Mouse (Mus musculus): ENCODE measurements around the gene Golga4. TPM values are rescaled to one million over a fixed set of nuclear protein-coding genes. Genes with fewer than 3 reads are reported as not detected.
A peak's percentile ranks its signal among the peaks of the same experiment; 100 is the strongest.

Gene Golga4
- polyA plus RNA-seq, 1 experiment from 2014 or later = 55.1 TPM

DNA sequence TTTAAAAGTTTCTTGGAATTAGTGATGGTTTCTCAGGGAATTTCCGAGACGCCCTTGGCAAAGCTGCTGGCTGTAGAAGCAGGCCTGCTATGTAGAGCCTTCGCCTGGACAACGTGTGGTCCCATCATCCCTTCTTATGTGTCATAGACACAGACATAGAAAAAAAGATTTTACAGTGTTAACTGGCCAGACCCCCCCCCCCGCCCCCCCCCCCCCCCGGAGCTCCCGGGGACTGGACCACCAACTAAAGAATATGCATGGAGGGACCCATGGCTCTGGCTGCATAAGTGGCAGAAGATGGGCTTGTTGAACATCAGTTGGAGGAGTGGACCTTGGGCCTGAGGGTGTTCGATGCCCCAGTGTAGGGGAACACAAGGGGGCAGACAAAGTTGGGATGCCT is 11.6 kb downstream of the Golga4 start:
- Histone ChIP-seq H3K36me3 (ENCODE audit: insufficient read depth, low read length) (peaks cover 15% of the 10 kb centered on the region), H3K27me3 (ENCODE audit: insufficient read depth, low read length) (no peaks in the 10 kb centered on the region), H3K9me3 (ENCODE audit: low read length) (no peaks in the 10 kb centered on the region), H3K4me3 (ENCODE audit: low read length) (no peak overlapping the region), H3K27ac (ENCODE audit: low read length) (no peak overlapping the region), H3K4me1 (ENCODE audit: insufficient read depth, low read length) (peaks cover 34% of the 10 kb centered on the region), H3K9ac (replicated peaks; ENCODE audit: low read length) (no peak overlapping the region), H3K4me2 (replicated peaks; ENCODE audit: low read depth, low read length) (no peak overlapping the region)
- ATAC-seq (ENCODE audit: low FRiP score, low TSS enrichment) = no peak
- WGBS = 85% methylated on average over 5 of the region's 8 CpGs

DNA sequence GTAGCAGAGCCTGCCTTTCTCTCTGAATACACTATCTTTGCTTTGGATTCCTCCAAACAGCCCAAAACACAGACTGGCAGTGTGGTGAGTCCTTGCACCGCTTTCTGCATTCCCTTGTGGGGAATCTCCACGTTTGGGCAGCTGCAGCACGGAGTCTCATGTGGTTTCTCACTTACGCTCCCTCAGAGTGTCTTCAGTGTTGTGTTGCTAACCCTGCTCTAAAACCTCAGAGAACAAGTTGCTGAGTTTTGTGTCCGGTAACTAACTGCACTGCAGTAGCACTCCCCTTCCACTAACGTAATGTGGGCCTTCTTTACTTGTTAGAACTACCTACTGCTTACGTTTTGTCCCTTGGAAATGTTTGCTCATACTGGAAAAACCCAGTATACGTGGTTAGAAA is 13.0 kb downstream of the Golga4 start:
- H3K9me3 ChIP-seq (ENCODE audit: low read length) = no peaks in the 10 kb centered on the region
- no peak overlapping the region for H3K4me2 ChIP-seq (replicated peaks; ENCODE audit: low read depth, low read length)
- H3K4me3 ChIP-seq (ENCODE audit: low read length) = no peak overlapping the region
- no peak overlapping the region for H3K27ac ChIP-seq (ENCODE audit: low read length)
- H3K27me3 ChIP-seq (ENCODE audit: insufficient read depth, low read length) = no peaks in the 10 kb centered on the region
- peaks cover 24% of the 10 kb centered on the region for H3K36me3 ChIP-seq (ENCODE audit: insufficient read depth, low read length)
- no peak overlapping the region for H3K9ac ChIP-seq (replicated peaks; ENCODE audit: low read length)
- WGBS = 69% methylated on average over 8 of the region's 8 CpGs
- H3K4me1 ChIP-seq (ENCODE audit: insufficient read depth, low read length) = peaks cover 26% of the 10 kb centered on the region
- no peak for ATAC-seq (ENCODE audit: low FRiP score, low TSS enrichment)

DNA sequence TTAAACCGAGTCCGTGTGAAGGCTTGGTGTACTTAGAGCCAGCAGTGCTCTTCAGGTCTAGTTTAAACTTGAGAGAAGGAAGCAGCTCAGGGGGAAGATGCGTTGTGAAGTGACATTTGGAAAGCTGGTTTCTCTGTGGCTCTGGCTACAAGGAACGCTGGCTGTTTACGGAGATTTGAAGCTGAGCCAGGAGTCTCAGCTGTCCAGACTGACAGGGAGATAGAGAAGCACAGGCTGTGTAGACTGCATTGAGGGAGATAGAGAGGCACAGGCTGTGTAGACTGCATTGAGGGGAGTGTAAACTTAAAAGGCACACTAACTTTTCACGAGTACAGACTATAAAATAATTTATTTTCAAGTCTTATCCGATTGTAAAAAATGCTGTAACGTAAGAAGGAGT is 13.9 kb downstream of the Golga4 start:
- no peak for ATAC-seq (ENCODE audit: low FRiP score, low TSS enrichment)
- no peak overlapping the region for H3K4me3 ChIP-seq (ENCODE audit: low read length)
- H3K36me3 ChIP-seq (ENCODE audit: insufficient read depth, low read length) = peaks cover 26% of the 10 kb centered on the region
- no peaks in the 10 kb centered on the region for H3K9me3 ChIP-seq (ENCODE audit: low read length)
- 0 out of 2 replicates have a peak overlapping the region, but pooled peaks have one; percentile 3 for H3K9ac ChIP-seq (replicated peaks; ENCODE audit: low read length)
- no peaks in the 10 kb centered on the region for H3K27me3 ChIP-seq (ENCODE audit: insufficient read depth, low read length)
- peaks cover 26% of the 10 kb centered on the region for H3K4me1 ChIP-seq (ENCODE audit: insufficient read depth, low read length)
- WGBS = 34% methylated on average over 8 of the region's 8 CpGs
- H3K27ac ChIP-seq (ENCODE audit: low read length) = peak overlapping the region; percentile 6; the same call in 1 of the 2 replicates
- H3K4me2 ChIP-seq (replicated peaks; ENCODE audit: low read depth, low read length) = no peak overlapping the region

DNA sequence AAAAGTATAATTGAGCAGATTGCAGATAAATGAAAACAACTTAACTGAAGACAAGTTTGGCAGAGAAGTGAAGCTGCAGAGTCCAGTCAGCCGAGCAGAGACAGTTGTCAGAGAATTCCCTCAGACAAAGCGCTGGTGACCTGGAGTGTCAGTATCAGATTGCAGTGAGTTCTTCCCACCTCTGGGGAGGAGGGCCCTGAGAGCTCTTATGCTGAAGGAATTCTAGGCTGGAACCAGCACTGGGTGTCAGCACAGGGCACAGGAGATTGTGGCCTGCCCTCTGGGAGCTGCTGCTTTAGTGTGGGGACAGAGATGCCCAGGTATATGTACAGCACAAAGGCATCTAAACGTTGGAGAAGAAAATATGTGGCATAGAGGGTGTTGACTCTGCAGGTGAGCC is 14.8 kb downstream of the Golga4 start:
- no peak overlapping the region for H3K9ac ChIP-seq (replicated peaks; ENCODE audit: low read length)
- peaks cover 26% of the 10 kb centered on the region for H3K4me1 ChIP-seq (ENCODE audit: insufficient read depth, low read length)
- H3K27ac ChIP-seq (ENCODE audit: low read length) = no peak overlapping the region
- peak; percentile 65 for ATAC-seq (ENCODE audit: low FRiP score, low TSS enrichment)
- H3K27me3 ChIP-seq (ENCODE audit: insufficient read depth, low read length) = no peaks in the 10 kb centered on the region
- no peak overlapping the region for H3K4me3 ChIP-seq (ENCODE audit: low read length)
- peaks cover 27% of the 10 kb centered on the region for H3K36me3 ChIP-seq (ENCODE audit: insufficient read depth, low read length)
- WGBS = 22% methylated on average over 3 of the region's 3 CpGs
- no peaks in the 10 kb centered on the region for H3K9me3 ChIP-seq (ENCODE audit: low read length)
- H3K4me2 ChIP-seq (replicated peaks; ENCODE audit: low read depth, low read length) = no peak overlapping the region

DNA sequence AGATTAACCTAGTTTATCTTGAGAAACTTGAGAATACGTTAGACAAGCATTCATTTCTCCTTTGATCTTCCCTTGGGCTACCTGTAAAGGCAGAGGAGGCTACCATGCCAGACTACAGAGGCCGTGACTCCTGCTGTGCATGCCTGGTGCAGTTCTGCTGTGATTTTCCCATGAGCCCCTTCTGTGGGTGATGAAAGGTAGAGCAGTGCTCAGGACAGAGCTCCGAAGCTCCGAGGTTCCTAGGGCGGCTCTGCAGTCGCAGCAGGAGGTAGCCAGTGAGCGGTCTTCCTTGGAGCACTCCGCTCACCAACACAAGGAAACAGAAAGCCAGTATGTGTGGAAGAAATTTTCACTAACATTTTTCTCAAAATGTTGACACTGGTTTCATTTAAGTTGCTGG is 15.6 kb downstream of the Golga4 start:
- H3K36me3 ChIP-seq (ENCODE audit: insufficient read depth, low read length) = peaks cover 32% of the 10 kb centered on the region
- H3K9me3 ChIP-seq (ENCODE audit: low read length) = no peaks in the 10 kb centered on the region
- 85% methylated on average over 8 of the region's 8 CpGs for WGBS
- no peak overlapping the region for H3K4me3 ChIP-seq (ENCODE audit: low read length)
- H3K9ac ChIP-seq (replicated peaks; ENCODE audit: low read length) = no peak overlapping the region
- no peak overlapping the region for H3K4me2 ChIP-seq (replicated peaks; ENCODE audit: low read depth, low read length)
- no peak overlapping the region for H3K27ac ChIP-seq (ENCODE audit: low read length)
- H3K4me1 ChIP-seq (ENCODE audit: insufficient read depth, low read length) = peaks cover 26% of the 10 kb centered on the region
- no peaks in the 10 kb centered on the region for H3K27me3 ChIP-seq (ENCODE audit: insufficient read depth, low read length)
- no peak for ATAC-seq (ENCODE audit: low FRiP score, low TSS enrichment)

DNA sequence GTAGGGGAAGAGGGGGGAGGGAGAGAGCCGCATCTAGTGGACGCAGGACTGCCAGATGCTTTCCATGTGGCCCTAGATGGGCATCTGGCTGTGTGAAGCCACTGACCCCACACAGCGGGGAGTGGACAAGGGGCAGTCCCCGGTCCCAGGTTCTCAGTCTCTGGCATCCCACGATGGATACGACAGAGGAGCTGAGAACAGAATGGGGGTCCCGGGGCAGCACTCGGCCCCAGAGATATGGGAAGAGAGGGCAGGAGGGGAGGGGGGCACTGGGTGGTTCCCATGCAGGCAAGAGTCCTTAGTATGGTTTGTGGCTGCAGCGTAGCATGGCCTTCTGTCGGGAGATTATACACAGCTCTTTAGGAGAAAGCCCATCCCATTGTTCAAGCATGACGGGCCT is 17.7 kb downstream of the Golga4 start:
- Histone ChIP-seq H3K36me3 (ENCODE audit: insufficient read depth, low read length) (peaks cover 45% of the 10 kb centered on the region), H3K4me3 (ENCODE audit: low read length) (no peak overlapping the region), H3K27ac (ENCODE audit: low read length) (no peak overlapping the region), H3K9me3 (ENCODE audit: low read length) (no peaks in the 10 kb centered on the region), H3K4me1 (ENCODE audit: insufficient read depth, low read length) (peaks cover 19% of the 10 kb centered on the region), H3K27me3 (ENCODE audit: insufficient read depth, low read length) (no peaks in the 10 kb centered on the region), H3K4me2 (replicated peaks; ENCODE audit: low read depth, low read length) (no peak overlapping the region), H3K9ac (replicated peaks; ENCODE audit: low read length) (no peak overlapping the region)
- no peak for ATAC-seq (ENCODE audit: low FRiP score, low TSS enrichment)
- WGBS = 94% methylated on average over 11 of the region's 11 CpGs

DNA sequence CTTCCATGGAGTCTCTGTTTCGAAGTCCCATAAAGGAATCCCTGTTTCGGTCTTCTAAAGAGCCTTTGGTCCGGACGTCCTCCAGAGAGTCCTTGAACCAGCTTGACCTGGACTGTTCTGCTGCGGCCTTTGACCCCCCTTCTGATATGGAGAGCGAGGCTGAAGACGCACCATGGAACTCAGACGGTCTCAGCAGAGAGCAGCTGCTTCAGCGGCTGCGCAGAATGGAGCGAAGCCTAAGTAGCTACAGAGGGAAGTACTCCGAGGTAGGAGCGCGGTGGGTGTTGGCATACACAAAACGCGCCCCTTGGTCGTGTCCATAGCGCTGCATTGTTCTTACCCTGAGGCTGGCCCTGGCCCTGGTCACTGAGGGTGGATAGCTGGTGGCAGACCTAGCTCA is 21.0 kb downstream of the Golga4 start:
- no peak overlapping the region for H3K9ac ChIP-seq (replicated peaks; ENCODE audit: low read length)
- no peak overlapping the region for H3K27ac ChIP-seq (ENCODE audit: low read length)
- H3K4me1 ChIP-seq (ENCODE audit: insufficient read depth, low read length) = no peaks in the 10 kb centered on the region
- 93% methylated on average over 18 of the region's 18 CpGs for WGBS
- no peak overlapping the region for H3K4me3 ChIP-seq (ENCODE audit: low read length)
- ATAC-seq (ENCODE audit: low FRiP score, low TSS enrichment) = no peak; the same call in 1 of the 2 replicates
- no peak overlapping the region for H3K4me2 ChIP-seq (replicated peaks; ENCODE audit: low read depth, low read length)
- no peaks in the 10 kb centered on the region for H3K9me3 ChIP-seq (ENCODE audit: low read length)
- H3K36me3 ChIP-seq (ENCODE audit: insufficient read depth, low read length) = peaks cover 58% of the 10 kb centered on the region
- H3K27me3 ChIP-seq (ENCODE audit: insufficient read depth, low read length) = no peaks in the 10 kb centered on the region

DNA sequence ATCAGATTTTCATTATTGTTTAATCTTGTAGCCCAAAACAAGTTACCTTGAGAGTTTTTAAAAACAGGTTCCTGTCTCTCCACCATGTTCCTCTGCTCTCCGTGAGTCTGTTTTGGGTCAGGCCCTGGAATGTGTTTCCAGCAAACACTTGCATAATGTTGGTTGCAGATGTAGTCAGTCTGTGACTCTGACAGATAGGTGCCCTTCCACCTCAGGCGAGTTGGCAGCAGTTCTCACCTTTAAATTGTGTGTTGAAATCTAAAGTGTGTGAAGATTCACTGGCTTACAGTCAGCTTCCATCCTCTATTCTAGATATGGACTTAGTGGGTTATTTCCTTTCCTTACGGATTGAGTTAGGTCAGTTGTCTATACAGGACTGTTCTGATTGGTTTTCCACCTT is 23.7 kb downstream of the Golga4 start:
- no peak for ATAC-seq (ENCODE audit: low FRiP score, low TSS enrichment)
- no peaks in the 10 kb centered on the region for H3K9me3 ChIP-seq (ENCODE audit: low read length)
- 78% methylated on average over 3 of the region's 3 CpGs for WGBS
- H3K27me3 ChIP-seq (ENCODE audit: insufficient read depth, low read length) = no peaks in the 10 kb centered on the region
- H3K27ac ChIP-seq (ENCODE audit: low read length) = no peak overlapping the region
- H3K4me3 ChIP-seq (ENCODE audit: low read length) = no peak overlapping the region
- H3K4me1 ChIP-seq (ENCODE audit: insufficient read depth, low read length) = no peaks in the 10 kb centered on the region
- peaks cover 56% of the 10 kb centered on the region for H3K36me3 ChIP-seq (ENCODE audit: insufficient read depth, low read length)
- no peak overlapping the region for H3K9ac ChIP-seq (replicated peaks; ENCODE audit: low read length)
- H3K4me2 ChIP-seq (replicated peaks; ENCODE audit: low read depth, low read length) = no peak overlapping the region

DNA sequence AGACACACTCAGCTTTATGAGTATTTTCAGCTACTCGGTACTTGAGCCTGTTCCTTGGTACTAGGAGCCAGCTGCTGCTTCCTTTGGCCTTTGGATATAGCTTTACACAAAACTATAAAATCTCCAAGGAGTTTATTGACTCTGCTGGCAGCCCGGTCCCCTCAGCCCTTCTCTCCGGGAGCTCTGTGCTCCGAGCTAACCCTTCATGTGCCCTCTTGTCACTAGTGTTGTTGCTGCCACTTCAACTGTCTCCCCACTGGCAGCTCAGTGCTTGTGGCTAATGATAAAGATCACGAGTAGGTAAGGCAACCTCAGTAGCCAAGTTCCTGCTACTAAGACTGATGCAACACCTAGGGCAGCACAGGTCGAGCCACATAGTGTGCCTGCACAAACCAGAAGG is 24.6 kb downstream of the Golga4 start:
- no peaks in the 10 kb centered on the region for H3K27me3 ChIP-seq (ENCODE audit: insufficient read depth, low read length)
- H3K4me1 ChIP-seq (ENCODE audit: insufficient read depth, low read length) = no peaks in the 10 kb centered on the region
- H3K4me2 ChIP-seq (replicated peaks; ENCODE audit: low read depth, low read length) = no peak overlapping the region
- H3K36me3 ChIP-seq (ENCODE audit: insufficient read depth, low read length) = peaks cover 54% of the 10 kb centered on the region
- WGBS = 63% methylated on average over 6 of the region's 6 CpGs
- no peak overlapping the region for H3K27ac ChIP-seq (ENCODE audit: low read length)
- H3K9me3 ChIP-seq (ENCODE audit: low read length) = no peaks in the 10 kb centered on the region
- ATAC-seq (ENCODE audit: low FRiP score, low TSS enrichment) = no peak
- no peak overlapping the region for H3K9ac ChIP-seq (replicated peaks; ENCODE audit: low read length)
- H3K4me3 ChIP-seq (ENCODE audit: low read length) = no peak overlapping the region

DNA sequence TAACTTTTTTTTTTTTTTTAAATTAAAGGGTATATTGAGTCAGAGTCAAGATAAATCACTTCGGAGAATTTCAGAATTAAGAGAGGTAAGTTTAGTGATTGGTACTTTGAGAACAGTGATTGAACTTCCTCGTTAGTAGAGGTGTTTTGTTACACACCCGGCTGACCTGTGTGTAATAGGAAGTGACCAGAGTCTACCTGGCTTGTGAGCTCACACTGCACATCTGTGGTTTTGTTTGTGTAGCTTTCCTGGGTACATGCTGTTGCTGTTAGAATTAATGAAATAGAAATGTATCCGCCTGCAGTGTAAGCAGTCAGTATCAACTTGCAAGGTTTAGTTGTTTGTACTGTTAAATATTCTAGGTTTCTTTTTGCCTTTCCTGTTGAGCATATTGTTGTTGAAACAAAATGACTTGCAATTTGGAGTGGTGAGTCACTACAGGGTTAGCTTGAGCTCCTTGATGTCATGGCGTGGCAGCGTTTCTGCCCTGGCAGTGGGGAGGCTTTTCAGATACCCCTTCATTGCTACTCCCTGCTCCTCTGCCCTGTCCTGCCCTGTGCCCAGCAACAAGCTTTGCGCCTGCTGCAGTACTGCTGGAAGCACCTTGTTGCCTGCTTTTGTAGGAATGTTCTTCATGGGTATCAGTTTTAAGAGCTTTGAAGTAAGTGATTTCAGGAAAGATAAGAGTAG is 26.6 kb downstream of the Golga4 start:
- WGBS = 87% methylated on average over 7 of the region's 7 CpGs
- H3K27ac ChIP-seq (ENCODE audit: low read length) = no peak overlapping the region
- H3K27me3 ChIP-seq (ENCODE audit: insufficient read depth, low read length) = no peaks in the 10 kb centered on the region
- H3K4me2 ChIP-seq (replicated peaks; ENCODE audit: low read depth, low read length) = no peak overlapping the region
- H3K9ac ChIP-seq (replicated peaks; ENCODE audit: low read length) = no peak overlapping the region
- H3K4me3 ChIP-seq (ENCODE audit: low read length) = no peak overlapping the region
- no peaks in the 10 kb centered on the region for H3K4me1 ChIP-seq (ENCODE audit: insufficient read depth, low read length)
- H3K36me3 ChIP-seq (ENCODE audit: insufficient read depth, low read length) = peaks cover 61% of the 10 kb centered on the region
- H3K9me3 ChIP-seq (ENCODE audit: low read length) = no peaks in the 10 kb centered on the region
- ATAC-seq (ENCODE audit: low FRiP score, low TSS enrichment) = no peak

All from kidney, embryonic 16.5 days (tissue).